Mouse (Mus musculus) adrenal gland, adult (tissue): Measurements from ENCODE around the gene Pacs1.

Experiments
- DNase-seq, 2 experiments: peaks; one replicate each; pipeline ENCODE4 v3.0.0; 2022 to 2023; ENCODE audit warnings: low spot score in 1 of 2; ENCODE audit not compliant: inconsistent age in 2 of 2

Gene Pacs1

GRCm38 (mm10) chr19:5272801-5273733, at the start of gene Pacs1:
Pacs1 (minus strand) TSS chr19:5273119.
- DNase-seq: peak; percentile 94 to 98

- DNase-seq: no peak
Measured at GRCm38 (mm10) chr19:5313189-5313588, 40.3 kb upstream of the Pacs1 start.

GRCm38 (mm10) chr19:5309025-5309424, 36.1 kb upstream of the Pacs1 start:
- DNase-seq: no peak

GRCm38 (mm10) chr19:5306968-5307734, 34.2 kb upstream of the Pacs1 start:
- DNase-seq: no peak

- DNase-seq: no peak
Measured at GRCm38 (mm10) chr19:5306279-5306678, 33.4 kb upstream of the Pacs1 start.

- DNase-seq: peak in 1 of 2 experiments; percentile 66
Measured at GRCm38 (mm10) chr19:5302455-5302854, 29.5 kb upstream of the Pacs1 start.

- no peak for DNase-seq
Measured at GRCm38 (mm10) chr19:5300588-5300987, 27.7 kb upstream of the Pacs1 start.

- DNase-seq: no peak
Measured at GRCm38 (mm10) chr19:5297903-5298800, 25.2 kb upstream of the Pacs1 start, which contains the start of gene Gal3st3. Gal3st3 (plus strand) TSS chr19:5298331.

GRCm38 (mm10) chr19:5296630-5297029, 23.7 kb upstream of the Pacs1 start:
- no peak for DNase-seq

- DNase-seq: no peak
Measured at GRCm38 (mm10) chr19:5295736-5296075, 22.8 kb upstream of the Pacs1 start.

- DNase-seq: peak; percentile 99 to 100
Measured at GRCm38 (mm10) chr19:5294972-5295735, 22.2 kb upstream of the Pacs1 start, which contains the start of gene Sf3b2. Sf3b2 (minus strand) TSS chr19:5295455.

GRCm38 (mm10) chr19:5278381-5278780, 5.5 kb upstream of the Pacs1 start:
- DNase-seq: peak in 1 of 2 experiments; percentile 62

- DNase-seq: no peak
Measured at GRCm38 (mm10) chr19:5277140-5277539, 4.2 kb upstream of the Pacs1 start.

- no peak for DNase-seq
Measured at GRCm38 (mm10) chr19:5276531-5276930, 3.6 kb upstream of the Pacs1 start.

- DNase-seq: no peak
Measured at GRCm38 (mm10) chr19:5275736-5276135, 2.8 kb upstream of the Pacs1 start.

GRCm38 (mm10) chr19:5274641-5275040, 1.7 kb upstream of the Pacs1 start:
- DNase-seq: no peak

- DNase-seq: no peak
Measured at GRCm38 (mm10) chr19:5273916-5274315, 997 bp upstream of the Pacs1 start.

GRCm38 (mm10) chr19:5272326-5272795, 558 bp downstream of the Pacs1 start:
- peak in 1 of 2 experiments; percentile 83 for DNase-seq

- DNase-seq: no peak
Measured at GRCm38 (mm10) chr19:5271430-5271829, 1.5 kb downstream of the Pacs1 start.

GRCm38 (mm10) chr19:5269392-5269791, 3.5 kb downstream of the Pacs1 start:
- peak in 1 of 2 experiments; percentile 58 for DNase-seq
